Mouse (Mus musculus): ENCODE measurements at regions not wholly inside any gene's neighbourhood (a gene's known extent, or its start where the extent isn't known, plus 50 kb on each side); places are given as distances from the start of the nearest gene placed in this dataset.
A peak's percentile ranks its signal among the peaks of the same experiment; 100 is the strongest.

- DNase-seq, result no peak
Observed at GRCm38 (mm10) chr2:122863343-122863970, 98.4 kb downstream of the Sqor start.

DNA sequence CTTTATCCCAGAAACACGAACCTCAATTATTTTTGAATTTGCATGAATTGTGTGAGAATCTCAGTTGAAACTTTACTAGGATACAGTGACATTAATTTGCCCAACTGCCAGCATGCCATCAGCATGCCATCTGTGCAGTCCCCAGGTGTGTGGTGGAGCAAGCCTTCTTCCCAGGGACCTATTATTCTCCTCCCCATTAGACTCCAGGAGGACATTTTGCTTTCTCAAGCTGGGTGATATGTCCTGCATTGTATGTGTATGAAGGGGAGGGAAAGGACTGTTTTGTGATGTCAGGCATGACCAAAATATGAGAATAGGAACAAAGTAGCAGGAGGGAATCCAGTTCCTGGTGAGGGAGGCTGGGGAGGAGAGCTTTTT lies 98.9 kb downstream of the Sqor start:
- no peak for DNase-seq

DNA sequence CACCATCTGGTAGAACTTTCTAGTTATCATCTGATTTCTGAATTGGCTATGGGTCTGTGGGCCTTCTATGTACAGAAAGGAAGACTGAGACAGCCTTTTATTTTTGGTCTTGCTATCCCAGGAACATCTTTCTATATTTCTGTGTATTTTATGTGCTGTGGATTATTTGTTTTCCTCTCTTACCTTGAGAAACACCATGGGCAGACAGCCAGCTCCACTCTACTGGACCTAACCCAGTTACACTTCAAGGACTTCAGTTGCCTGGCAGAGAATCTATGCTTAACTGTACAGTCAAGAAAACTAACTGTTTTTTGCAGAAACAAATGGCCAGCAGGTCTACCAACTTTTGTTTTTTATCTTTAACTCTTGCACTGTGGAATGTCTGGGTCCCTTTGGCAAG lies 122.1 kb downstream of the Sqor start:
- no peak for DNase-seq

DNA sequence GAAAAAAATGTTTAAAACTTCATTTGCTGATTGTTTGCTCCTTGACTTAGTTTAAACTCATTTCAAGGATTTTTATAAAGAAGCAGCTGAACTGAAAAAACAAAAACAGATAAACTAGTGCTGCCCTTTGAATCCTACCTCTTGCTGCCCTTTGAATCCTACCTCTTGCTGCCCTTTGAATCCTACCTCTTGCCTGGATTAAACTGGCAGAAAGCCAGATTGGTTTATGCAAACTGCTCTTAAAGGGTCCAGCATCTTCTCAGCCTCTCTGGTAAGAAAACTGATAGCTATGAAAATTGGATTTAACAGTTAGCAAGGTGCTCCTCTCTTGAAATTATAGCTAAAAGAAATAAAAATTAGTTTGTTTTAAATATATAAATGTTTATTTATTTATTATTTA lies 122.5 kb downstream of the Sqor start:
- no peak for DNase-seq

DNA sequence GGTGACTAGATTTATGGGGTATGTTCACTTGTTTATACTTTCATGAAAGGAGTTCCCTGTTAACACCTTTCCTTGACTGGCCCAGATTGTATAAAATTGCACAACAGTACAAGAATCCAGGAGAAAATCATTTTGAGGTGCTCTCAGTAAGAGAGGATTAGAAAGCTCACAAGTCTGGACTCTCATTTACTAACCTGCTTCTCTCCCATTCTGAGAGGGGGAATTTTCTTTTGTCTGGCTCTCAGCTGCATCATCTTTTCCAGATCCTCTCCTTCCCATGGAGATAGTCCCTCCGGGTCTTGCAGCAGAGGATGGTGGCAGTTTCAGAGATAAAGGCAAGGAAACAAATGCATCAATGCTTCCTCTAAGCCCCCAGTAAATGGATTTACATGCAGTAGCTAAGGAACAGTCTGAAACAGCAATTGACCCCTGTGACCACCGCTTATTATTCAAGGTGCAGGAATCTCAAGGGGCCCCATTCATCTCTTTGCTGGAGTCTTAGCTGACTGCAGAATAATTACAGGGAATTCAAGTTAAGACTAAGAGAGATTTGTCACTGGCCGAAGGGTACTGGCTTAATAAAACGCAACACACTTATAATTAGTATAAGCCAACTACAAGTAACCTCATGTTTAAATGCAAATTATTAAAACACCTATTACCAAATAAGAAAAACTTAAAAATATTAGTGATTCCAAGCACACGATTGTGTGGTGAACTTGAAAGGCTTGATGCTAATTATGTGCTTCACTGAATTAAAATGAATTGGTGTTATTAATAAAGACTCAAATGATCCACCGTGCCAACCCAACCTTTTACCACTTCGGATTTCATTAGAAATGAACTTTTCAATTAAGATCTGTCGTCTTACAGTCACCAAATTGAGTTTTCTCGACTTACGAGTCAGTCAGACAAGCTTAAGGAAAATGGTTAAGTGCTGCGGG lies 140.4 kb downstream of the Sqor start:
- DNase-seq, result no peak

DNA sequence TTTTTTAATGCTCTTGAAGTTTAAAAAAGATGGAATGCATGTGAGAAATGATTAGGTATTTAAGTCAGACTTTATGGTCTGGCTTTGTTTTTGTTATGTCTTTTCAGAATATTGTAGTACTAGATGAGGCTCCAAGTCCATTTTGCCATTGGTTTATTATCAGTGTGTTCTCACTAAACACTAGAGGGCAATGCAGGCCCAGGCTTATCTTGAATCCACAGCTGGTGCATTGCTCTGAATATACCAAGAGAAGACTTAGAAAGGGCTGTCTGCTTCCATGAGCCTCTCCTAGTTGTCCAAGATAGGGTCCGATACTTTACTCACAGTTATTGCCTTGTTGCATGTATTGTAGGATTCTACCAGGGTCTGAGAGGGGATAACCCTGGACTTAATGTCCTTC lies 151.7 kb downstream of the Sqor start:
- no peak for DNase-seq

- DNase-seq, result peak; percentile 5
Observed at GRCm38 (mm10) chr2:122937922-122938321, 172.9 kb downstream of the Sqor start.

GRCm38 (mm10) chr2:122944841-122945240 lies 179.8 kb downstream of the Sqor start:
- DNase-seq, result no peak

GRCm38 (mm10) chr2:122945891-122946290 lies 180.9 kb downstream of the Sqor start:
- no peak for DNase-seq

DNA sequence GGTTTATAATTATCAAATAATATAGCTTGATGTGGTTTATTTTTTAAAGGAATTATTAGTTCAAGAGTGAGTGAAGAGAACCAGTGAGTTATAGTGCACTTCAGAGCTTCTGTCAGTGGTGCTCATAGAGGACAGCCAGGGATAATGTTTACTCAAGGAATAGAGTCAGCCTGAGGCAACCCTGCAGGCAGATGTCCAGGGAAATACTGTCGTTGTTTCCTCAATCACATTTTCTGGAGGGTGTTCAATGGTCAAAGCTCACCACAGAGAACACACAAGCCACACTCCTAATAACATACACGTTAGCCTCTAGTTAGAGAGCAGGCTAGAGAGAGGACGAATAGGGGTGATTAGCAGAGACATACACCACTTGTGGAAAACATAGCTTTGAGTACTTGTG lies 184.0 kb downstream of the Sqor start:
- no peak for DNase-seq

GRCm38 (mm10) chr2:122961701-122962100 lies 196.7 kb downstream of the Sqor start:
- no peak for DNase-seq

DNA sequence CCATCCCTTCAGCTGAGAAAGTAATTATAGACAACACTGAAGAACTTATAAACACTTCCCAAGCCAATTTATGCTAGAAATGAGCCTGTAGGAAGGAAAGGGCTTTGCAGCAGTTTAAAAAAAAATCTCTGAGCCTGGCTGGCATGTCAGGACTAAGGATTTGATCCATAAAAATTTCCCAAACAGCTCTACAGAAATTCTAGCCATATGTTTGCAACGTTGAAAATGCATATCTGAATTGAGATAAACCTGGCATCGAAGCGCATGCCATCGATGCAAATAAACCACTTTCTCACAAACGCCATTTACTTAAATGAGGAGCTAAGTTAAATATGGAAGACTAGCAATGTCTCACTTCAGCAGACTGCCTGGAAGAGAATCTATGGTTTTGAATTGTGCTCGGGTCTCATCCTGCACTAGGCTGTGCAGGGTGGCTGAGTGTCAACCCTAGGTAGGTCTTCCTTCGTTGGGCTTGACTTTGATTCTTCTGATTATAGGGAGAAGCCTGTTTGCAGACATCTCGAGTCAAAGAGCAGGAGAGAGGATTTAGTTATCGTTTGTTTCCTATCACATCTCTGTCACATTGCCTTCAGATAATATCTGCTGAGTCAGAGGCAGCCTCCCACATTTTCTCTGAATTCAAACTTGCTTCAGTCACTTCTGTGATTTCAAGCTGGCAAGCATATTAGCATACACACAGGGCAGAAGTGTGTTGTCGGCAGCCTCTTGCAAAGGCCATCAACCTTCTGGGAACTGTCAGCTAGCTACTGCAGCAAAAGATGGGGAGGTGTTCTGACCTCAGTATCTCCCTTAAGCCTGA lies 204.0 kb downstream of the Sqor start:
- no peak for DNase-seq

Measured in cerebellum, adult 8-10 months (tissue).